In the genomic region with DNA sequence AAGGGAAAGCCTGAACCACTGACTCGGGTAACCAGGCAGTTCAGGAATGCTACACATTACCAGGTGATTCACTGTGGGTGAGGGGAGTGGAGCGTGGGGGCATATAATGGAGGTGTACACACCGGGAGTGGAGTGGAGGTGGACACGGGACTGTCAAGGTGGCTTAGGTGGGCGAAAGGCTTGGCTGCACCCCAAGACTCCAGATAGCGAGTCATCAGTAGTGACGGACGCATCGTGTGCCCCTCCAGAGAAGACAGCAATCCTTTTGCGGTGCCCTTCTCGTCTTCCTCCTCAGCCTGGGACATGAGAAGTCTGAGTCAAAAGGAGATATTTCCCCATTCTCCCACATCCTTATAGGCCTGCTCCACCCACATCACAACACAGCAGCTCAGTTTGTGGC, we compare ENCODE assay signal across 29 mouse cellular contexts. TPM values are rescaled to one million over a fixed set of nuclear protein-coding genes. Genes with fewer than 3 reads are reported as not detected.
DNase-seq lines count a peak whose midpoint lies in the region; ATAC-seq and TF ChIP-seq lines count a peak whose summit lies in the region.
"Had no signal": no experiment of that assay in that cellular context is flagged by ENCODE, and none has a peak within 500 bp of the region (broad histone marks: within the 10 kb centered on the region; RNA-seq: fewer than 3 reads in every experiment).

No protein-coding gene starts in this region.

- peaks cover 42% of the 10 kb centered on the region for H3K36me3 ChIP-seq in heart, embryonic 13.5 days
- H3K36me3 ChIP-seq in midbrain, embryonic 11.5 days (ENCODE audit: control insufficient read depth, insufficient read depth, low read length), result no peaks in the 10 kb centered on the region
- no peaks in the 10 kb centered on the region for H3K36me3 ChIP-seq in midbrain, postnatal 0 days (ENCODE audit: insufficient read depth, low read length)
- H3K36me3 ChIP-seq: forebrain, embryonic 12.5 days; heart, embryonic 15.5 days; hindbrain, embryonic 10.5 days; hindbrain, embryonic 15.5 days; liver, embryonic 15.5 days; lung, embryonic 15.5 days; midbrain, embryonic 13.5 days had no signal

- no peak overlapping the region for H3K4me3 ChIP-seq in heart, embryonic 13.5 days
- H3K4me3 ChIP-seq in midbrain, embryonic 11.5 days (ENCODE audit: low read depth, low read length), result no peak overlapping the region
- no peak overlapping the region for H3K4me3 ChIP-seq in midbrain, postnatal 0 days (ENCODE audit: low read depth, low read length)
- H3K4me3 ChIP-seq: erythroblast, embryonic 14.5 days; forebrain, embryonic 12.5 days; heart, embryonic 15.5 days; hindbrain, embryonic 10.5 days; hindbrain, embryonic 15.5 days; limb, embryonic 10.5 days; limb, embryonic 15.5 days; liver, embryonic 15.5 days; lung, embryonic 15.5 days; midbrain, embryonic 13.5 days had no signal

- peaks cover 38% of the 10 kb centered on the region for H3K4me1 ChIP-seq in heart, embryonic 13.5 days
- H3K4me1 ChIP-seq in midbrain, embryonic 11.5 days (ENCODE audit: control insufficient read depth, insufficient read depth, low read length), result no peaks in the 10 kb centered on the region
- no peaks in the 10 kb centered on the region for H3K4me1 ChIP-seq in midbrain, postnatal 0 days (ENCODE audit: insufficient read depth, low read length)

- no peak overlapping the region for H3K27ac ChIP-seq in heart, embryonic 13.5 days (replicated peaks)
- no peak overlapping the region for H3K27ac ChIP-seq in midbrain, embryonic 11.5 days (ENCODE audit: low read depth, low read length)
- H3K27ac ChIP-seq in midbrain, postnatal 0 days (ENCODE audit: low read depth, low read length), result no peak overlapping the region
- H3K27ac ChIP-seq: forebrain, embryonic 12.5 days; heart, embryonic 15.5 days; hindbrain, embryonic 10.5 days; hindbrain, embryonic 15.5 days; kidney, postnatal 0 days; limb, embryonic 10.5 days; limb, embryonic 15.5 days; liver, embryonic 15.5 days; lung, embryonic 15.5 days; midbrain, embryonic 13.5 days had no signal

- 76% methylated on average over 11 of the region's 11 CpGs for WGBS in heart, embryonic 13.5 days
- WGBS in midbrain, embryonic 11.5 days, result 90% methylated on average over 11 of the region's 11 CpGs
- WGBS in midbrain, postnatal 0 days, result 88% methylated on average over 11 of the region's 11 CpGs

- intact Hi-C loops in heart, postnatal 10 days (cut with DNase I), result no loop called here

- peak; percentile 2 for DNase-seq in adrenal gland, postnatal 14 days
- no peak for DNase-seq in adrenal gland, postnatal 25 days
- no peak for DNase-seq in heart, postnatal 10 days
- DNase-seq in midbrain, embryonic 11.5 days (ENCODE audit: low spot score, missing footprints), result peak; percentile 14
- DNase-seq in midbrain, postnatal 0 days (ENCODE audit: low spot score), result no peak
- DNase-seq: adrenal gland, postnatal 36 days; forebrain, postnatal 0 days; gastrocnemius, postnatal 10 days; kidney, adult 2 months; layer of hippocampus, postnatal 36 days; thymus, postnatal 25 days had no signal

- H3K9ac ChIP-seq in heart, embryonic 13.5 days, result 0 out of 2 replicates have a peak overlapping the region, but pooled peaks have one; percentile 12
- H3K9ac ChIP-seq in midbrain, embryonic 11.5 days (ENCODE audit: low read length), result no peak overlapping the region
- H3K9ac ChIP-seq in midbrain, postnatal 0 days (replicated peaks; ENCODE audit: low read length, poor library complexity, severe bottlenecking), result no peak overlapping the region
- H3K9ac ChIP-seq: forebrain, embryonic 12.5 days; forebrain, postnatal 0 days; heart, embryonic 15.5 days; hindbrain, embryonic 15.5 days; limb, embryonic 15.5 days; liver, embryonic 15.5 days; lung, embryonic 15.5 days; midbrain, embryonic 13.5 days had no signal

- TF ChIP-seq CTCF in midbrain, postnatal 0 days (IDR thresholded peaks at IDR 0.05), result no peak

- H3K4me2 ChIP-seq in heart, embryonic 13.5 days, result no peak overlapping the region
- no peak overlapping the region for H3K4me2 ChIP-seq in midbrain, embryonic 11.5 days
- H3K4me2 ChIP-seq in midbrain, postnatal 0 days (ENCODE audit: low read depth, low read length, poor library complexity, severe bottlenecking), result no peak overlapping the region
- H3K4me2 ChIP-seq: forebrain, embryonic 12.5 days; heart, embryonic 15.5 days; hindbrain, embryonic 15.5 days; limb, embryonic 15.5 days; liver, embryonic 15.5 days; lung, embryonic 15.5 days; midbrain, embryonic 13.5 days had no signal

- peaks cover 29% of the 10 kb centered on the region for H3K27me3 ChIP-seq in heart, embryonic 13.5 days (replicated peaks)
- peaks cover 15% of the 10 kb centered on the region for H3K27me3 ChIP-seq in midbrain, embryonic 11.5 days (ENCODE audit: control insufficient read depth, insufficient read depth, low read length)
- H3K27me3 ChIP-seq in midbrain, postnatal 0 days (ENCODE audit: insufficient read depth, low read length), result peaks cover 19% of the 10 kb centered on the region

- no peak for ATAC-seq in heart, embryonic 13.5 days (ENCODE audit: extremely low read depth, insufficient number of reproducible peaks, low FRiP score, low TSS enrichment)
- ATAC-seq in midbrain, embryonic 11.5 days (ENCODE audit: low FRiP score), result no peak
- ATAC-seq in midbrain, postnatal 0 days (ENCODE audit: low FRiP score), result no peak
- peak; percentile 43; the same call in 1 of the 2 replicates for ATAC-seq in megakaryocyte, adult 5-6 weeks (ENCODE audit: poor library complexity, severe bottlenecking)
- ATAC-seq: forebrain, postnatal 0 days; inflammation-experienced regulatory T-cells, adult 6 months; midbrain, embryonic 13.5 days; Patski had no signal

- H3K9me3 ChIP-seq in heart, embryonic 13.5 days, result no peaks in the 10 kb centered on the region
- H3K9me3 ChIP-seq in midbrain, embryonic 11.5 days (ENCODE audit: control insufficient read depth, low read length), result no peaks in the 10 kb centered on the region
- H3K9me3 ChIP-seq in midbrain, postnatal 0 days (ENCODE audit: low read length), result no peaks in the 10 kb centered on the region
- H3K9me3 ChIP-seq: forebrain, embryonic 12.5 days; heart, embryonic 15.5 days; hindbrain, embryonic 10.5 days; hindbrain, embryonic 15.5 days; limb, embryonic 10.5 days; limb, embryonic 15.5 days; liver, embryonic 15.5 days; lung, embryonic 15.5 days; midbrain, embryonic 13.5 days had no signal

RNA-seq across cellular contexts. Expression of a gene that starts 6.1 kb away (rescaled TPM):
- 14.3 and 17.3 TPM in 2 replicates for total RNA-seq in adrenal gland, postnatal 14 days (2021)
- total RNA-seq in adrenal gland, postnatal 25 days (2021), result 8.0 and 10.2 TPM in 2 replicates
- 17.7 TPM in 2 replicates for polyA plus RNA-seq in heart, embryonic 13.5 days (2015; fragmentation: Nextera tagmentation; extraction: Ambion mirVana)
- total RNA-seq in heart, postnatal 10 days (2021), result 10 to 100 TPM; 21.1 to 21.9 TPM
- polyA plus RNA-seq in midbrain, embryonic 11.5 days (2014; fragmentation: Nextera tagmentation; extraction: Ambion mirVana), result 4.9 and 5.8 TPM in 2 replicates
- 3.6 and 4.0 TPM in 2 replicates for total RNA-seq in midbrain, postnatal 0 days (2014; rRNA removed)
- polyA plus RNA-seq in midbrain, postnatal 0 days (2015; fragmentation: Nextera tagmentation; extraction: Ambion mirVana), result 1.7 TPM in 2 replicates
- not detected in 2 replicates for total RNA-seq in megakaryocyte, adult 5-6 weeks (2015)
- total RNA-seq in megakaryocyte, adult 5-6 weeks (2017), result 0.15 TPM in 1 of 2 replicates, not detected in the other
- total RNA-seq: granulocyte monocyte progenitor cell, adult 5-6 weeks; megakaryocyte progenitor cell, adult 5-6 weeks had no signal
- polyA plus RNA-seq: Patski had no signal

RNA-seq across cellular contexts. Expression of a gene that starts 10.9 kb away (rescaled TPM):
- total RNA-seq in adrenal gland, postnatal 14 days (2021), result 5.2 and 7.8 TPM in 2 replicates
- total RNA-seq in adrenal gland, postnatal 25 days (2021), result 2.9 and 3.6 TPM in 2 replicates
- polyA plus RNA-seq in heart, embryonic 13.5 days (2015; fragmentation: Nextera tagmentation; extraction: Ambion mirVana), result 18.8 and 20.6 TPM in 2 replicates
- total RNA-seq in heart, postnatal 10 days (2021), result 1 to 10 TPM; 6.6 to 9.7 TPM
- 4.0 and 4.5 TPM in 2 replicates for polyA plus RNA-seq in midbrain, embryonic 11.5 days (2014; fragmentation: Nextera tagmentation; extraction: Ambion mirVana)
- total RNA-seq in midbrain, postnatal 0 days (2014; rRNA removed), result 0.27 TPM in 1 of 2 replicates, not detected in the other
- polyA plus RNA-seq in midbrain, postnatal 0 days (2015; fragmentation: Nextera tagmentation; extraction: Ambion mirVana), result 1.3 and 3.0 TPM in 2 replicates
- total RNA-seq in megakaryocyte, adult 5-6 weeks (2015), result 79.0 and 82.5 TPM in 2 replicates
- 24.2 and 30.0 TPM in 2 replicates for total RNA-seq in megakaryocyte, adult 5-6 weeks (2017)

RNA-seq across cellular contexts. Expression of a gene that starts 12.0 kb away (rescaled TPM):
- 0.48 and 0.71 TPM in 2 replicates for total RNA-seq in adrenal gland, postnatal 14 days (2021)
- not detected in 2 replicates for total RNA-seq in adrenal gland, postnatal 25 days (2021)
- 0.48 and 0.71 TPM in 2 replicates for polyA plus RNA-seq in heart, embryonic 13.5 days (2015; fragmentation: Nextera tagmentation; extraction: Ambion mirVana)
- under 1 TPM; 0.67 to 0.74 TPM for total RNA-seq in heart, postnatal 10 days (2021)
- polyA plus RNA-seq in midbrain, embryonic 11.5 days (2014; fragmentation: Nextera tagmentation; extraction: Ambion mirVana), result not detected in 2 replicates
- total RNA-seq in midbrain, postnatal 0 days (2014; rRNA removed), result 0.88 and 1.8 TPM in 2 replicates
- polyA plus RNA-seq in midbrain, postnatal 0 days (2015; fragmentation: Nextera tagmentation; extraction: Ambion mirVana), result 0.94 and 1.1 TPM in 2 replicates
- 41.4 and 46.4 TPM in 2 replicates for total RNA-seq in megakaryocyte, adult 5-6 weeks (2015)
- 57.4 and 68.0 TPM in 2 replicates for total RNA-seq in megakaryocyte, adult 5-6 weeks (2017)
- total RNA-seq: layer of hippocampus, postnatal 36 days had no signal
- polyA plus RNA-seq: Patski had no signal

RNA-seq across cellular contexts. Expression of a gene that starts 16.6 kb away (rescaled TPM):
- total RNA-seq in adrenal gland, postnatal 14 days (2021), result 0.11 and 0.37 TPM in 2 replicates
- total RNA-seq in adrenal gland, postnatal 25 days (2021), result 0.12 TPM in 1 of 2 replicates, not detected in the other
- polyA plus RNA-seq in heart, embryonic 13.5 days (2015; fragmentation: Nextera tagmentation; extraction: Ambion mirVana), result 0.25 and 0.27 TPM in 2 replicates
- under 1 TPM in 1 of 2 experiments, not detected in 1; 0.10 TPM for total RNA-seq in heart, postnatal 10 days (2021)
- polyA plus RNA-seq in midbrain, embryonic 11.5 days (2014; fragmentation: Nextera tagmentation; extraction: Ambion mirVana), result 0.12 and 0.40 TPM in 2 replicates
- total RNA-seq in midbrain, postnatal 0 days (2014; rRNA removed), result 0.38 and 1.6 TPM in 2 replicates
- 0.43 and 0.60 TPM in 2 replicates for polyA plus RNA-seq in midbrain, postnatal 0 days (2015; fragmentation: Nextera tagmentation; extraction: Ambion mirVana)
- total RNA-seq in megakaryocyte, adult 5-6 weeks (2015), result 0.16 and 0.21 TPM in 2 replicates
- total RNA-seq in megakaryocyte, adult 5-6 weeks (2017), result 0.33 and 0.53 TPM in 2 replicates
- total RNA-seq: adrenal gland, postnatal 36 days had no signal
- polyA plus RNA-seq: erythroblast, embryonic 14.5 days; inflammation-experienced regulatory T-cells, adult 6 months; Patski had no signal

RNA-seq across cellular contexts. Expression of a gene that starts 19.5 kb away (rescaled TPM):
- total RNA-seq in adrenal gland, postnatal 14 days (2021), result 1.7 and 22.1 TPM in 2 replicates
- 0.79 and 2.9 TPM in 2 replicates for total RNA-seq in adrenal gland, postnatal 25 days (2021)
- polyA plus RNA-seq in heart, embryonic 13.5 days (2015; fragmentation: Nextera tagmentation; extraction: Ambion mirVana), result 1.2 and 2.1 TPM in 2 replicates
- 1 to 10 TPM; 1.1 to 1.2 TPM for total RNA-seq in heart, postnatal 10 days (2021)
- polyA plus RNA-seq in midbrain, embryonic 11.5 days (2014; fragmentation: Nextera tagmentation; extraction: Ambion mirVana), result 0.18 and 0.22 TPM in 2 replicates
- 0.66 and 2.6 TPM in 2 replicates for total RNA-seq in midbrain, postnatal 0 days (2014; rRNA removed)
- 0.25 and 1.1 TPM in 2 replicates for polyA plus RNA-seq in midbrain, postnatal 0 days (2015; fragmentation: Nextera tagmentation; extraction: Ambion mirVana)
- total RNA-seq in megakaryocyte, adult 5-6 weeks (2015), result 0.27 and 1.5 TPM in 2 replicates
- total RNA-seq in megakaryocyte, adult 5-6 weeks (2017), result 0.22 TPM in 1 of 2 replicates, not detected in the other
- total RNA-seq: gastrocnemius, postnatal 10 days; granulocyte monocyte progenitor cell, adult 5-6 weeks had no signal
- polyA plus RNA-seq: hindbrain, embryonic 10.5 days; inflammation-experienced regulatory T-cells, adult 6 months; neural tube, embryonic 14.5 days had no signal

Comparison
In these comparisons a context has a peak if more than half of its experiments do, and no peak if none do; other contexts are left out.
1. DNase-seq: peak in adrenal gland, postnatal 14 days (single experiment) and midbrain, embryonic 11.5 days (single experiment); none in adrenal gland, postnatal 25 days (single experiment), heart, postnatal 10 days (0 of 2) and midbrain, postnatal 0 days (single experiment).
2. RNA of a gene that starts 12.0 kb away (total RNA-seq): 41.4 to 68.0 TPM in megakaryocyte, adult 5-6 weeks; 0.88 to 1.8 TPM in midbrain, postnatal 0 days, 0.67 to 0.74 TPM in heart, postnatal 10 days, 0.48 to 0.71 TPM in adrenal gland, postnatal 14 days and not detected in adrenal gland, postnatal 25 days; every median in the first group is over 10 times any median in the second.